Mouse (Mus musculus): ENCODE data around the gene Psen2. TPM values are rescaled to one million over a fixed set of nuclear protein-coding genes. Genes with fewer than 3 reads are reported as not detected.

Gene Psen2
- polyA plus RNA-seq (2012; rRNA removed), result 36.6 and 44.9 TPM in 2 replicates

DNA sequence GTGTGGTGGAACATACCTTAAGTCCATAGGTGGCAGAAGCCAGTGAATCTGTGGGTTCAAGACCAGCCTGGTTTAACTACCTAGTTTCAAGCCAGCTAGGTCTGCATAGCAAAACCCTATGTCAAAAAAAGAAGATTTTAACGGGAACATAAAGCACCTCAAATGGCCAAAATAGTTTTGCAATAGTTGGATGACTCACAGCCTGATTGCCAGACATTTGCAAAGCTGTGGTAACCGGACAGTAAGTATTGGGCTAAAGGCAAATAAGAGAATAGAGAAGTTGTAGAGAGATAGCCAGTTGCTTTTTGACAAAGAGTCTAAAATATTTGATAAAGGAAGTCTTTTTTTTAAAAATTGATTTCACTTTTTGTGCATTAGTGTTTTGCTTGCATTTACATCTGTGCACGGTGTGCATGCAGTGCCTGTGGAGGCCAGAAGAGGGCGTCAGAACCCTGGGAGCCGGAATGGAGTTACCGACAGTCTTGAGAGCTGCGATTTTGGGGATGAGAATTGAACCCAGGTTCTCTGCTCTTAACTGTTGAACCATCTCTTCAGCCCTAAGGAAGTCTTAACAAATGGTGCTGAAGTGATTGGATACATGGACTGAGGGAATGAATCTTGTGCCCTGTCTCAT, at the start of gene Psen2:
Psen2 (minus strand) TSS at position 75 of the 634 bp plus-strand sequence.

DNA sequence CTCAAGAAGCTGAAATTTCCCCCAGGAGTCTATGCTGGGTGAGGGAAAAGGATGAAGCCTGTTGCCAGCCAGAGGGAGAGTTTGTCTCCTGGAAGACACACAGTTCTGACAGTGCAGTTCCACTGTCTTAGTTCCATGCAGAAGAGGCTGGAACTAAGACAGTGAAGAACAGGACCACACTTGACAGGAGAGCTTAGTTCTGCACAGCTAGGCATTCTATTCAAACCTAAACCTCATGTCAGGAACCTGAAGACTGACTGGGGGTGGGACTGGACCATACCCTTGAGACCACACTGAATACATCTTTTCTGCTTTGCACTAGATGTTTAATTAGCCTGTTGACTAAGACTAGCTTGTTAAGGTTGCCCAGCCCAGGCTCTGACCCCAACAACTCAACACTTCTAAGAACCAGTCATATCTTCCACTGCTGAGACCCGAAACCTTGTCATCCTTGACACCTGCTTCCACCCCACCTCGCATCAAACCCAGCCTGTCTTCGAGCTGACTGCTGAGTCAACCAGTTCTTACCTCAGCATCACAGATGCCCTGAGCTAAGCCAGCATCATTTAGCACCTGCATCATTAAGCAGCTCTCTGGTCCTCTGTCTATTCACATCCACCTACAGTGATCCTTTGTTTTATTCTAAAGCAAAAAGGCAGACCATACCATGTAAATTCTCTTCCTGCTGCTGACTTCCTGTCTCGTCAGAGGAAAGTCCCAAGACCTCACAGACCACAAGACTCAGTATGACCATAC, 64.1 kb downstream of the Psen2 start, which contains the start of gene Coq8a:
Coq8a (minus strand) TSS at position 644 of the 756 bp plus-strand sequence.

Other genes starting within 250 kb of the Psen2 start
- 24.3 and 26.9 TPM in 2 replicates for gene Coq8a, start 63.8 kb downstream of the Psen2 start, polyA plus RNA-seq (2012; rRNA removed)
- gene Itpkb, start 67.0 kb upstream of the Psen2 start, polyA plus RNA-seq (2012; rRNA removed), result 11.1 and 11.2 TPM in 2 replicates
- gene Stum, start 220.1 kb upstream of the Psen2 start, polyA plus RNA-seq (2012; rRNA removed), result 55.6 and 108 TPM in 2 replicates

Measured in colon, adult 2 months (tissue).